Comparison of ENCODE assay signal across 7 mouse cellular contexts in the genomic region with DNA sequence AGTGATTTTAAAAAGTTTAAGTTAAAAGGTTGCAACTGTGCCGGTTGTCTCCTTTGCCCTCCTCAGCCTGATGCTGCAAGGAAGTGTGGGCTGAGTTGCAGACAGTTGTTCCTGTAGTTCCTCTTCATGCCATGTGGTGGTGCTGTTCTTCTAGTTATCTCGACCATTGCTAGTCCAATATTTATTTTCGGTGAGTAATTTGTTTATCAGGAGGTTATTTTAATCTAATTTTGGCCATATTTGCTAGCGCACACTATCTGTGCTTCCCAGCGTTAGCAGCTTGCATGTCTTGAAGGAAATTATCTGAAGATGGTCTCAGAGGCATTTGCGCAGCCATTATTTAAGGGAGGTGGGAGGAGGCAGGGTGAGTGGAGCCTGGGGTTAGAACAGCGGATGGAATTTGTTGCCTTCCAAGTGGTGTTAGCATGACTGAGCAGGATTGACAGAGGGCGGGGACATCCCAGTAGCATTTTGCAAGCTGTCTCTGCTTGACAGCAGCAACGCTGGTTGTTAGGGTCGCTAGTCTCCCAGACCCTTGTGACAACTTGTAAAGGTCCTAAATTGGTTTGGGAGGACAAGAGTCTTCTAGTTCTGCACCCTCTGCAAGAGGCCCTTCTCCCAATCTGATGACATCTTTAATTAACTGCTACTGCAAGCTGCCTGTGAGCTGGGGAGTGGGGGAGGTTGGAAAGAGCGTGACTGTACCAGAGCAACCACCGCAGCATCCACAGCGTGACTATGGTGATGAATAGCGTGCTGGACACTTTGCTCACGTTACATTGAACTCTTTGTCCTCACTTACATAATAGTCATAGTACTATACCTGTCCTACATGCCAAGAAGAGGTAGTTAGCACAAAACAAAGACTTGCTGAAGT.
DNase-seq lines count a peak whose midpoint lies in the region; ATAC-seq lines count a peak whose summit lies in the region.

No protein-coding gene starts in this region.

- ATAC-seq in inflammation-experienced regulatory T-cells, adult 6 months: peak; percentile 74
- peak; percentile 87 for ATAC-seq in megakaryocyte, adult 5-6 weeks (ENCODE audit: poor library complexity, severe bottlenecking)

- peak; percentile 39 to 88 for DNase-seq in adrenal gland, adult (ENCODE audit: inconsistent age in 2 of 2, low spot score in 1 of 2)
- DNase-seq in cerebellum, postnatal 4 days (ENCODE audit: low spot score in 2 of 2): peak; percentile 42 to 74
- DNase-seq in gastrocnemius, adult 8-10 months (ENCODE audit: low spot score in 2 of 2): peak; percentile 18 to 37
- DNase-seq in left cerebral cortex, adult 8-10 months (ENCODE audit: low spot score in 2 of 2): peak; percentile 44 to 61
- peak; percentile 67 for DNase-seq in right cerebral cortex, postnatal 14 days

Comparison
In these comparisons a context has a peak if more than half of its experiments do, and no peak if none do; other contexts are left out.
1. Peak in every context shown above with its lines: DNase-seq and ATAC-seq.